Mouse (Mus musculus): ENCODE measurements around the gene Smyd3. TPM values are rescaled to one million over a fixed set of nuclear protein-coding genes. Genes with fewer than 3 reads are reported as not detected.

Gene Smyd3
- total and polyA plus RNA-seq, 2 experiments: 1.4 to 7.0 TPM

- 88% methylated on average over 11 of the region's 11 CpGs for WGBS
- H3K9ac ChIP-seq (ENCODE audit: low read depth, low read length): no peak overlapping the region
- no peaks in the 10 kb centered on the region for H3K4me1 ChIP-seq (ENCODE audit: control insufficient read depth, insufficient read depth, low read length)
- no peak overlapping the region for H3K27ac ChIP-seq (replicated peaks; ENCODE audit: insufficient read depth, low read depth, low read length)
- no peak overlapping the region for H3K4me3 ChIP-seq (ENCODE audit: insufficient read depth, low read depth, low read length)
- no peaks in the 10 kb centered on the region for H3K27me3 ChIP-seq (ENCODE audit: control insufficient read depth, insufficient read depth, low read length)
- no peak for TF ChIP-seq CTCF (IDR thresholded peaks at IDR 0.05; ENCODE audit: low read depth, low read length)
- no peak for TF ChIP-seq POLR2A (IDR thresholded peaks at IDR 0.05; ENCODE audit: extremely low read depth, insufficient read depth, low read length)
- no peak for DNase-seq (ENCODE audit: extremely low read depth, low read depth, low spot score)
- no peaks in the 10 kb centered on the region for H3K36me3 ChIP-seq (ENCODE audit: control insufficient read depth, insufficient read depth, low read length)
- H3K79me2 ChIP-seq (ENCODE audit: control insufficient read depth, insufficient read depth, low read length): no peaks in the 10 kb centered on the region
Measured at GRCm38 (mm10) chr1:179122476-179123229, 395.2 kb downstream of the Smyd3 start.

- Histone ChIP-seq H3K9ac (ENCODE audit: low read depth, low read length) (no peak overlapping the region), H3K27ac (replicated peaks; ENCODE audit: insufficient read depth, low read depth, low read length) (no peak overlapping the region), H3K4me3 (ENCODE audit: insufficient read depth, low read depth, low read length) (no peak overlapping the region), H3K79me2 (ENCODE audit: control insufficient read depth, insufficient read depth, low read length) (no peaks in the 10 kb centered on the region), H3K27me3 (ENCODE audit: control insufficient read depth, insufficient read depth, low read length) (no peaks in the 10 kb centered on the region), H3K36me3 (ENCODE audit: control insufficient read depth, insufficient read depth, low read length) (no peaks in the 10 kb centered on the region), H3K4me1 (ENCODE audit: control insufficient read depth, insufficient read depth, low read length) (no peaks in the 10 kb centered on the region)
- no peak for DNase-seq (ENCODE audit: extremely low read depth, low read depth, low spot score)
- TF ChIP-seq POLR2A (IDR thresholded peaks at IDR 0.05; ENCODE audit: extremely low read depth, insufficient read depth, low read length) (no peak), CTCF (IDR thresholded peaks at IDR 0.05; ENCODE audit: low read depth, low read length) (no peak)
- WGBS: 88% methylated on average over 9 of the region's 9 CpGs
Measured at GRCm38 (mm10) chr1:179120217-179120966, 397.4 kb downstream of the Smyd3 start.

- H3K9ac ChIP-seq (ENCODE audit: low read depth, low read length): no peak overlapping the region
- DNase-seq (ENCODE audit: extremely low read depth, low read depth, low spot score): no peak
- H3K79me2 ChIP-seq (ENCODE audit: control insufficient read depth, insufficient read depth, low read length): no peaks in the 10 kb centered on the region
- WGBS: 92% methylated on average over 7 of the region's 7 CpGs
- TF ChIP-seq CTCF (IDR thresholded peaks at IDR 0.05; ENCODE audit: low read depth, low read length): no peak
- no peak overlapping the region for H3K27ac ChIP-seq (replicated peaks; ENCODE audit: insufficient read depth, low read depth, low read length)
- no peaks in the 10 kb centered on the region for H3K36me3 ChIP-seq (ENCODE audit: control insufficient read depth, insufficient read depth, low read length)
- no peaks in the 10 kb centered on the region for H3K27me3 ChIP-seq (ENCODE audit: control insufficient read depth, insufficient read depth, low read length)
- H3K4me3 ChIP-seq (ENCODE audit: insufficient read depth, low read depth, low read length): no peak overlapping the region
- H3K4me1 ChIP-seq (ENCODE audit: control insufficient read depth, insufficient read depth, low read length): no peaks in the 10 kb centered on the region
Measured at GRCm38 (mm10) chr1:179118673-179119072, 399.2 kb downstream of the Smyd3 start.

- no peak overlapping the region for H3K4me3 ChIP-seq (ENCODE audit: insufficient read depth, low read depth, low read length)
- no peaks in the 10 kb centered on the region for H3K27me3 ChIP-seq (ENCODE audit: control insufficient read depth, insufficient read depth, low read length)
- H3K79me2 ChIP-seq (ENCODE audit: control insufficient read depth, insufficient read depth, low read length): no peaks in the 10 kb centered on the region
- 83% methylated on average over 10 of the region's 10 CpGs for WGBS
- H3K4me1 ChIP-seq (ENCODE audit: control insufficient read depth, insufficient read depth, low read length): no peaks in the 10 kb centered on the region
- H3K9ac ChIP-seq (ENCODE audit: low read depth, low read length): no peak overlapping the region
- no peak for TF ChIP-seq POLR2A (IDR thresholded peaks at IDR 0.05; ENCODE audit: extremely low read depth, insufficient read depth, low read length)
- TF ChIP-seq CTCF (IDR thresholded peaks at IDR 0.05; ENCODE audit: low read depth, low read length): no peak
- DNase-seq (ENCODE audit: extremely low read depth, low read depth, low spot score): no peak
- H3K36me3 ChIP-seq (ENCODE audit: control insufficient read depth, insufficient read depth, low read length): no peaks in the 10 kb centered on the region
- no peak overlapping the region for H3K27ac ChIP-seq (replicated peaks; ENCODE audit: insufficient read depth, low read depth, low read length)
Measured at GRCm38 (mm10) chr1:179116729-179117663, 400.8 kb downstream of the Smyd3 start.

DNA sequence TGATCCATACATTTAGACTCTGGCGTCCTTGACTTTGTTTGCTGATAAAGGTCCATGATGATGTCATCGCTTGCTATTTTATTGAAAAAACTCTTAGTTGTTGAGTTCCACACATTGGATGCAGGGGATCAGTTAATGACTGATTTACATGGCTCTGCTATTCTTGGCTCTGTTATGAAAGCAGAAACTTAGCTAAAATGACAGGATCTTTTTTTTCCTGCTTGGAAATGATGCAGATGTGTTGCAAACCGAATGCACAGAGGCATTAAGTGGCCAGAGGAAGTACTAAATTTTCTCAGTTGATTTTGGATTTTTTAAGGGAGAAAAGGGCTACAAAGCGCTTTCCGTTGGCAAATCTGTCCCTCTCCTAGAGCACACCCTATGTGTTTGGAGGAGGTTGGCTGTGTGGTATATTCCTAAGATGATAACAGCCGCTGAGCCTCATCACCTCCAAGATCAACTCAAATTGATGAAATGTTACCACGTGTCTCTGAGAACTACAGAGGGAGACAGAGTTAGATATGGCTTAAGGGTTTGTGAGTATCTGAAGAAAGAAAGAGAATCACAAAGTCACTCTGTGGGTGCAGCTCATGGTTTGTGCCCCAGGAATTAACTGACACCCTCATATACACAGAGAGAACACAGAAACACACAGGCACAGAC is 402.9 kb downstream of the Smyd3 start:
- Histone ChIP-seq H3K4me1 (ENCODE audit: control insufficient read depth, insufficient read depth, low read length) (no peaks in the 10 kb centered on the region), H3K36me3 (ENCODE audit: control insufficient read depth, insufficient read depth, low read length) (no peaks in the 10 kb centered on the region), H3K27ac (replicated peaks; ENCODE audit: insufficient read depth, low read depth, low read length) (no peak overlapping the region), H3K4me3 (ENCODE audit: insufficient read depth, low read depth, low read length) (no peak overlapping the region), H3K79me2 (ENCODE audit: control insufficient read depth, insufficient read depth, low read length) (no peaks in the 10 kb centered on the region), H3K27me3 (ENCODE audit: control insufficient read depth, insufficient read depth, low read length) (no peaks in the 10 kb centered on the region), H3K9ac (ENCODE audit: low read depth, low read length) (no peak overlapping the region)
- DNase-seq (ENCODE audit: extremely low read depth, low read depth, low spot score): no peak
- no peak for TF ChIP-seq POLR2A (IDR thresholded peaks at IDR 0.05; ENCODE audit: extremely low read depth, insufficient read depth, low read length)
- WGBS: 79% methylated on average over 7 of the region's 7 CpGs

All from liver, adult 2 months (tissue).